Mouse (Mus musculus): ENCODE results near the gene Evl. TPM values are rescaled to one million over a fixed set of nuclear protein-coding genes. Genes with fewer than 3 reads are reported as not detected.

Evl gene
- total and polyA plus RNA-seq, 3 experiments: 3.2 to 29.3 (median 11.3) TPM

GRCm38 (mm10) chr12:108629556-108629955, 75.0 kb downstream of the Evl start:
- H3K4me1 ChIP-seq (ENCODE audit: control insufficient read depth in 1 of 2, insufficient read depth in 2 of 2): peaks cover 0 to 31% of the 10 kb centered on the region in 2 experiments; a peak in 2 of 4 replicates
- no peak overlapping the region for H3K9ac ChIP-seq (ENCODE audit: insufficient read depth, low read depth)
- no peaks in the 10 kb centered on the region for H3K36me3 ChIP-seq (replicated peaks in 1 of 2; ENCODE audit: control insufficient read depth in 1 of 2, insufficient read depth in 1 of 2, low read length in 1 of 2)
- no peak for DNase-seq (ENCODE audit: extremely low read depth)
- H3K27ac ChIP-seq (ENCODE audit: insufficient read depth, low read depth): no peak overlapping the region
- no peaks in the 10 kb centered on the region for H3K9me3 ChIP-seq (replicated peaks; ENCODE audit: low read length)
- in situ Hi-C loops (cut with MboI; ENCODE audit: low pct_ligation_motif_present, low pct_unique_long_range_greater_than_20kb, low sequenced_read_pairs): no loop called here
- TF ChIP-seq ETS1 (conservative IDR thresholded peaks at IDR 0.05; ENCODE audit: low read depth, low read length): no peak
- TF ChIP-seq BHLHE40 (IDR thresholded peaks at IDR 0.05; ENCODE audit: low read depth, low read length): no peak
- H3K4me2 ChIP-seq (ENCODE audit: insufficient read depth, low read depth, poor library complexity, severe bottlenecking): no peak overlapping the region
- no peaks in the 10 kb centered on the region for H3K27me3 ChIP-seq (replicated peaks)
- H3K4me3 ChIP-seq (replicated peaks in 1 of 3; ENCODE audit: low read depth in 2 of 3, low read length in 2 of 3, poor library complexity in 1 of 3): no peak overlapping the region
- H3K79me2 ChIP-seq (replicated peaks; ENCODE audit: control insufficient read depth, extremely low read depth, insufficient read depth, poor library complexity, severe bottlenecking): no peaks in the 10 kb centered on the region
- dilution Hi-C loops (cut with MboI; ENCODE audit: extremely low pct_ligation_motif_present, extremely low pct_unique_long_range_greater_than_20kb, low sequenced_read_pairs): no loop called here

- dilution Hi-C loops (cut with MboI; ENCODE audit: extremely low pct_ligation_motif_present, extremely low pct_unique_long_range_greater_than_20kb, low sequenced_read_pairs): no loop called here
Observed at GRCm38 (mm10) chr12:108630741-108631688, 76.5 kb downstream of the Evl start.

GRCm38 (mm10) chr12:108632501-108632900, 78.0 kb downstream of the Evl start:
- dilution Hi-C loops (cut with MboI; ENCODE audit: extremely low pct_ligation_motif_present, extremely low pct_unique_long_range_greater_than_20kb, low sequenced_read_pairs) (no loop called here), in situ Hi-C loops (cut with MboI; ENCODE audit: low pct_ligation_motif_present, low pct_unique_long_range_greater_than_20kb, low sequenced_read_pairs) (no loop called here)
- Histone ChIP-seq H3K79me2 (replicated peaks; ENCODE audit: control insufficient read depth, extremely low read depth, insufficient read depth, poor library complexity, severe bottlenecking) (no peaks in the 10 kb centered on the region), H3K27me3 (replicated peaks) (no peaks in the 10 kb centered on the region), H3K36me3 (replicated peaks in 1 of 2; ENCODE audit: control insufficient read depth in 1 of 2, insufficient read depth in 1 of 2, low read length in 1 of 2) (no peaks in the 10 kb centered on the region), H3K9me3 (replicated peaks; ENCODE audit: low read length) (no peaks in the 10 kb centered on the region), H3K4me2 (ENCODE audit: insufficient read depth, low read depth, poor library complexity, severe bottlenecking) (no peak overlapping the region), H3K4me3 (replicated peaks in 1 of 3; ENCODE audit: low read depth in 2 of 3, low read length in 2 of 3, poor library complexity in 1 of 3) (no peak overlapping the region), H3K9ac (ENCODE audit: insufficient read depth, low read depth) (no peak overlapping the region), H3K27ac (ENCODE audit: insufficient read depth, low read depth) (no peak overlapping the region), H3K4me1 (ENCODE audit: control insufficient read depth in 1 of 2, insufficient read depth in 2 of 2) (peaks cover 0 to 49% of the 10 kb centered on the region in 2 experiments; a peak in 2 of 4 replicates)
- no peak for DNase-seq (ENCODE audit: extremely low read depth)
- TF ChIP-seq MAZ (IDR thresholded peaks at IDR 0.05; ENCODE audit: low read depth, low read length): no peak
- TF ChIP-seq TBP (conservative IDR thresholded peaks at IDR 0.05; ENCODE audit: low read depth, low read length): no peak
- no peak for TF ChIP-seq JUND (conservative IDR thresholded peaks at IDR 0.05; ENCODE audit: low read depth, low read length)
- TF ChIP-seq EP300 (IDR thresholded peaks at IDR 0.05; ENCODE audit: low read length): no peak
- TF ChIP-seq UBTF (IDR thresholded peaks at IDR 0.05; ENCODE audit: low read depth, low read length): no peak
- no peak for TF ChIP-seq BHLHE40 (IDR thresholded peaks at IDR 0.05; ENCODE audit: low read depth, low read length)
- no peak for TF ChIP-seq NELFE (IDR thresholded peaks at IDR 0.05; ENCODE audit: low read depth, low read length)
- TF ChIP-seq TCF12 (IDR thresholded peaks at IDR 0.05; ENCODE audit: low read depth, low read length): no peak
- TF ChIP-seq SIN3A (IDR thresholded peaks at IDR 0.05; ENCODE audit: low read length): no peak
- no peak for TF ChIP-seq MEF2A (IDR thresholded peaks at IDR 0.05; ENCODE audit: borderline replicate concordance, low read depth, low read length)
- TF ChIP-seq POLR2AphosphoS2 (IDR thresholded peaks at IDR 0.05; ENCODE audit: low read depth, low read length): no peak
- TF ChIP-seq GABPA (IDR thresholded peaks at IDR 0.05; ENCODE audit: insufficient replicate concordance, low read depth, low read length): no peak
- no peak for TF ChIP-seq E2F4 (IDR thresholded peaks at IDR 0.05; ENCODE audit: insufficient replicate concordance, low read depth, low read length)
- TF ChIP-seq USF2 (conservative IDR thresholded peaks at IDR 0.05; ENCODE audit: low read depth, low read length): no peak
- TF ChIP-seq CTCF (conservative IDR thresholded peaks at IDR 0.05 in 1 of 2, IDR thresholded peaks at IDR 0.05 in 1 of 2; ENCODE audit: low read depth in 2 of 2, low read length in 2 of 2): no peak
- no peak for TF ChIP-seq RAD21 (IDR thresholded peaks at IDR 0.05; ENCODE audit: low read depth, low read length)
- no peak for TF ChIP-seq HCFC1 (IDR thresholded peaks at IDR 0.05; ENCODE audit: low read depth, low read length)
- no peak for TF ChIP-seq NRF1 (IDR thresholded peaks at IDR 0.05; ENCODE audit: low read depth, low read length)
- TF ChIP-seq RCOR1 (conservative IDR thresholded peaks at IDR 0.05; ENCODE audit: low read depth, low read length): no peak
- no peak for TF ChIP-seq MXI1 (IDR thresholded peaks at IDR 0.05; ENCODE audit: low read depth, low read length)

More at GRCm38 (mm10) chr12:108630741-108631688, 76.5 kb downstream of the Evl start:
- Histone ChIP-seq H3K4me3 (replicated peaks in 1 of 3; ENCODE audit: low read depth in 2 of 3, low read length in 2 of 3, poor library complexity in 1 of 3) (no peak overlapping the region), H3K4me2 (ENCODE audit: insufficient read depth, low read depth, poor library complexity, severe bottlenecking) (no peak overlapping the region), H3K36me3 (replicated peaks in 1 of 2; ENCODE audit: control insufficient read depth in 1 of 2, insufficient read depth in 1 of 2, low read length in 1 of 2) (no peaks in the 10 kb centered on the region), H3K4me1 (ENCODE audit: control insufficient read depth in 1 of 2, insufficient read depth in 2 of 2) (peaks cover 0 to 41% of the 10 kb centered on the region in 2 experiments; a peak in 2 of 4 replicates), H3K9ac (ENCODE audit: insufficient read depth, low read depth) (no peak overlapping the region), H3K27ac (ENCODE audit: insufficient read depth, low read depth) (no peak overlapping the region), H3K9me3 (replicated peaks; ENCODE audit: low read length) (no peaks in the 10 kb centered on the region), H3K27me3 (replicated peaks) (no peaks in the 10 kb centered on the region), H3K79me2 (replicated peaks; ENCODE audit: control insufficient read depth, extremely low read depth, insufficient read depth, poor library complexity, severe bottlenecking) (no peaks in the 10 kb centered on the region)
- DNase-seq (ENCODE audit: extremely low read depth): no peak
- in situ Hi-C loops (cut with MboI; ENCODE audit: low pct_ligation_motif_present, low pct_unique_long_range_greater_than_20kb, low sequenced_read_pairs): no loop called here
- no peak for TF ChIP-seq TCF12 (IDR thresholded peaks at IDR 0.05; ENCODE audit: low read depth, low read length)
- no peak for TF ChIP-seq JUND (conservative IDR thresholded peaks at IDR 0.05; ENCODE audit: low read depth, low read length)
- no peak for TF ChIP-seq IRF4 (IDR thresholded peaks at IDR 0.05; ENCODE audit: low read depth, low read length)
- TF ChIP-seq SMC3 (IDR thresholded peaks at IDR 0.05; ENCODE audit: low read depth, low read length): no peak
- no peak for TF ChIP-seq USF2 (conservative IDR thresholded peaks at IDR 0.05; ENCODE audit: low read depth, low read length)
- no peak for TF ChIP-seq POLR2AphosphoS2 (IDR thresholded peaks at IDR 0.05; ENCODE audit: low read depth, low read length)
- TF ChIP-seq MAX (IDR thresholded peaks at IDR 0.05; ENCODE audit: low read length): no peak
- no peak for TF ChIP-seq RAD21 (IDR thresholded peaks at IDR 0.05; ENCODE audit: low read depth, low read length)
- TF ChIP-seq RCOR1 (conservative IDR thresholded peaks at IDR 0.05; ENCODE audit: low read depth, low read length): no peak
